14 mouse cellular contexts compared by ENCODE assay signal in the genomic region with DNA sequence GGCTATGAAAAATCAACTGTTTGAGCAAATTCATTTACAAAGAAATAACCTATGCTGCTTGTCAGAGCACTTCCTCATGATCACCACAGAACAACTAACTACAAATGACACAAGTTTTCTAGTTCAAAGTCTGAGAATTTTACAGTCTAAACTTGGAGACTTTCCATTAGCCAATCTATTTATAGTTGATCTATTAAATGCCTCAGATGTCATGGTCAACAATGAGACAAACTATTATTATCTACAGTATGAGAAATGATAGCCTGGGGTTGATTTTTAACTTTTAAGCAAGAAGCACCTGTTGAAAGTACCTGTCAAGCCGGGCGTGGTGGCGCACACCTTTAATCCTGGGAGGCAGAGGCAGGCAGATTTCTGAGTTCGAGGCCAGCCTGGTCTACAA. TPM values are rescaled to one million over a fixed set of nuclear protein-coding genes. Genes with fewer than 3 reads are reported as not detected.
DNase-seq lines count a peak whose midpoint lies in the region; ATAC-seq and TF ChIP-seq lines count a peak whose summit lies in the region.
"Had no signal": no experiment of that assay in that cellular context is flagged by ENCODE, and none has a peak within 500 bp of the region (broad histone marks: within the 10 kb centered on the region; RNA-seq: fewer than 3 reads in every experiment).

No protein-coding gene starts in this region.

- no peak for ATAC-seq in liver, embryonic 12.5 days
- ATAC-seq: Patski had no signal

- no peak for TF ChIP-seq RAD21 in MEL (IDR thresholded peaks at IDR 0.05; ENCODE audit: low read depth, low read length)

- no peak for DNase-seq in gastrocnemius, adult 2 months
- DNase-seq in gastrocnemius, adult 18-20 months (ENCODE audit: low spot score): no peak
- peak; percentile 28 for DNase-seq in kidney, adult 8-10 months
- no peak for DNase-seq in kidney, postnatal 4 days
- DNase-seq in MEL (ENCODE audit: low read depth, low spot score): no peak
- no peak for DNase-seq in cerebellum, adult 11 months
- no peak for DNase-seq in adrenal gland, postnatal 10 days
- DNase-seq: adrenal gland, adult 8-10 months; cerebellum, adult 11-12 months had no signal

- H3K27me3 ChIP-seq in MEL (ENCODE audit: control insufficient read depth in 1 of 2, insufficient read depth in 2 of 2, low read length in 2 of 2): no peaks in the 10 kb centered on the region
- no peaks in the 10 kb centered on the region for H3K27me3 ChIP-seq in liver, embryonic 12.5 days (replicated peaks)
- H3K27me3 ChIP-seq: embryonic facial prominence, embryonic 12.5 days; limb, embryonic 12.5 days; Patski had no signal

- 0 out of 2 replicates have a peak overlapping the region, but pooled peaks have one; percentile 91 for H3K9ac ChIP-seq in MEL (ENCODE audit: control insufficient read depth, low read depth, low read length, poor library complexity, severe bottlenecking)
- peak overlapping the region; percentile 52 for H3K9ac ChIP-seq in liver, embryonic 12.5 days

- no peak for TF ChIP-seq EP300 in MEL (IDR thresholded peaks at IDR 0.05; ENCODE audit: low read depth in 1 of 2, low read length in 2 of 2)

- peak overlapping the region; percentile 71 for H3K4me2 ChIP-seq in liver, embryonic 12.5 days

- peak overlapping the region; percentile 49; the same call in 1 of the 2 replicates for H3K27ac ChIP-seq in gastrocnemius, adult 2 months
- no peak overlapping the region for H3K27ac ChIP-seq in MEL (ENCODE audit: control insufficient read depth, low read depth, low read length)
- H3K27ac ChIP-seq in liver, embryonic 12.5 days: peak overlapping the region; percentile 10; the same call in 1 of the 2 replicates
- H3K27ac ChIP-seq: embryonic facial prominence, embryonic 12.5 days; limb, embryonic 12.5 days had no signal

- no peak overlapping the region; the same call in 1 of the 2 replicates for H3K4me3 ChIP-seq in gastrocnemius, adult 2 months
- H3K4me3 ChIP-seq in MEL (ENCODE audit: control insufficient read depth in 1 of 2, insufficient read depth in 1 of 2, low read depth in 2 of 2, low read length in 2 of 2): peak overlapping the region in 1 of 2 experiments; percentile 91; a peak in 1 of 4 replicates
- H3K4me3 ChIP-seq in liver, embryonic 12.5 days: peak overlapping the region; percentile 91

- TF ChIP-seq POLR2A in MEL (IDR thresholded peaks at IDR 0.05; ENCODE audit: control insufficient read depth in 1 of 2, insufficient read depth in 1 of 2, low read depth in 1 of 2, low read length in 2 of 2, poor library complexity in 1 of 2): no peak

- intact Hi-C loops in gastrocnemius, adult 2 months (cut with DNase I): no loop called here

- H3K9me3 ChIP-seq in MEL (replicated peaks; ENCODE audit: insufficient read depth, low read length): no peaks in the 10 kb centered on the region
- no peaks in the 10 kb centered on the region for H3K9me3 ChIP-seq in liver, embryonic 12.5 days (replicated peaks)
- H3K9me3 ChIP-seq: embryonic facial prominence, embryonic 12.5 days; hindbrain, embryonic 10.5 days; limb, embryonic 12.5 days had no signal

- 88% methylated on average over 4 of the region's 4 CpGs for WGBS in liver, embryonic 12.5 days (ENCODE audit: insufficient replicate concordance)

- peaks cover 2% of the 10 kb centered on the region for H3K79me2 ChIP-seq in MEL (ENCODE audit: control insufficient read depth, insufficient read depth, low read length, poor library complexity)

- H3K36me3 ChIP-seq in MEL (ENCODE audit: control insufficient read depth in 1 of 2, insufficient read depth in 2 of 2, low read length in 2 of 2): peaks cover 4 to 11% of the 10 kb centered on the region in 2 experiments
- peaks cover 36% of the 10 kb centered on the region for H3K36me3 ChIP-seq in liver, embryonic 12.5 days

- H3K4me1 ChIP-seq in MEL (ENCODE audit: control insufficient read depth in 1 of 2, insufficient read depth in 2 of 2, low read length in 2 of 2): peaks cover 5 to 7% of the 10 kb centered on the region in 2 experiments; a peak in 2 of 4 replicates
- H3K4me1 ChIP-seq in liver, embryonic 12.5 days: peaks cover 29% of the 10 kb centered on the region
- H3K4me1 ChIP-seq: limb, embryonic 12.5 days had no signal

- TF ChIP-seq CTCF in gastrocnemius, adult 2 months (IDR thresholded peaks at IDR 0.05): no peak
- TF ChIP-seq CTCF in MEL (IDR thresholded peaks at IDR 0.05 in 2 of 3, conservative IDR thresholded peaks at IDR 0.05 in 1 of 3; ENCODE audit: control insufficient read depth in 1 of 3, insufficient read depth in 1 of 3, low read depth in 2 of 3, low read length in 3 of 3, poor library complexity in 1 of 3, severe bottlenecking in 1 of 3): no peak

TF ChIP-seq in MEL, 35 proteins besides CTCF, POLR2A, EP300 and RAD21:
- TF ChIP-seq MAZ (IDR thresholded peaks at IDR 0.05; ENCODE audit: low read depth, low read length) (no peak), MEF2A (IDR thresholded peaks at IDR 0.05; ENCODE audit: extremely low read depth, insufficient replicate concordance, low read depth, low read length, poor library complexity, severe bottlenecking) (no peak), KAT2A (conservative IDR thresholded peaks at IDR 0.05; ENCODE audit: low read depth, low read length) (no peak), TCF12 (IDR thresholded peaks at IDR 0.05; ENCODE audit: low read depth, low read length) (no peak), ZMIZ1 (IDR thresholded peaks at IDR 0.05; ENCODE audit: low read depth, low read length) (no peak), POLR2AphosphoS2 (IDR thresholded peaks at IDR 0.05; ENCODE audit: low read length) (no peak), TAL1 (IDR thresholded peaks at IDR 0.05; ENCODE audit: low read length) (no peak), USF2 (IDR thresholded peaks at IDR 0.05; ENCODE audit: borderline replicate concordance in 1 of 2, insufficient read depth in 1 of 2, low read depth in 1 of 2, low read length in 2 of 2) (no peak), MXI1 (IDR thresholded peaks at IDR 0.05; ENCODE audit: low read depth, low read length) (no peak), CHD1 (IDR thresholded peaks at IDR 0.05; ENCODE audit: low read depth, low read length) (no peak), ZKSCAN1 (IDR thresholded peaks at IDR 0.05; ENCODE audit: low read depth, low read length) (no peak), RCOR1 (IDR thresholded peaks at IDR 0.05; ENCODE audit: low read depth, low read length) (no peak), ETS1 (IDR thresholded peaks at IDR 0.05; ENCODE audit: low read depth, low read length) (no peak), BHLHE40 (IDR thresholded peaks at IDR 0.05; ENCODE audit: borderline replicate concordance, low read depth, low read length) (no peak), ELF1 (IDR thresholded peaks at IDR 0.05; ENCODE audit: low read depth, low read length) (no peak), TBP (IDR thresholded peaks at IDR 0.05; ENCODE audit: low read depth, low read length) (no peak)

RNA-seq across cellular contexts. Expression of a gene that starts 1.7 kb away (rescaled TPM):
- total RNA-seq in gastrocnemius, adult 2 months (2021): 10 to 100 TPM; 44.2 to 70.3 TPM
- 10 to 100 TPM; 61.3 to 63.7 TPM for total RNA-seq in gastrocnemius, adult 18-20 months (2021)
- total RNA-seq in MEL (2012; rRNA removed): 70.6 and 97.2 TPM in 2 replicates
- polyA plus RNA-seq in MEL (2012; ENCODE audit: insufficient read depth in 1 of 2, insufficient read length in 2 of 2, low read depth in 1 of 2, low replicate concordance in 2 of 2, missing spikeins in 1 of 2): 100 to 1,000 TPM in 1 of 2 experiments, not detected in 1; 159 TPM
- polyA plus RNA-seq in liver, embryonic 12.5 days (2016; fragmentation: Nextera tagmentation; extraction: Ambion mirVana): 121 and 125 TPM in 2 replicates
- 10 to 100 TPM; 84.9 to 92.0 TPM for total RNA-seq in adrenal gland, postnatal 10 days (2021)

RNA-seq across cellular contexts. Expression of a gene that starts 27.3 kb away (rescaled TPM):
- total RNA-seq in gastrocnemius, adult 2 months (2021): 100 to 1,000 TPM; 205 to 209 TPM
- total RNA-seq in gastrocnemius, adult 18-20 months (2021): 100 to 1,000 TPM; 185 to 242 TPM
- total RNA-seq in MEL (2012; rRNA removed): 7,288 and 8,303 TPM in 2 replicates
- polyA plus RNA-seq in MEL (2012; ENCODE audit: insufficient read depth in 1 of 2, insufficient read length in 2 of 2, low read depth in 1 of 2, low replicate concordance in 2 of 2, missing spikeins in 1 of 2): 1,000 to 10,000 TPM in 1 of 2 experiments, not detected in 1; 3,662 TPM
- polyA plus RNA-seq in liver, embryonic 12.5 days (2016; fragmentation: Nextera tagmentation; extraction: Ambion mirVana): 3,798 and 3,900 TPM in 2 replicates
- 1,000 to 10,000 TPM; 1,588 to 1,631 TPM for total RNA-seq in adrenal gland, postnatal 10 days (2021)

RNA-seq across cellular contexts. Expression of a gene that starts 33.2 kb away (rescaled TPM):
- total RNA-seq in gastrocnemius, adult 2 months (2021): 10 to 100 TPM; 19.9 to 23.5 TPM
- total RNA-seq in gastrocnemius, adult 18-20 months (2021): 10 to 100 TPM; 19.0 to 21.1 TPM
- 29.3 and 33.9 TPM in 2 replicates for total RNA-seq in MEL (2012; rRNA removed)
- polyA plus RNA-seq in MEL (2012; ENCODE audit: insufficient read depth in 1 of 2, insufficient read length in 2 of 2, low read depth in 1 of 2, low replicate concordance in 2 of 2, missing spikeins in 1 of 2): 10 to 100 TPM; 23.1 to 32.7 TPM
- 11.2 and 11.6 TPM in 2 replicates for polyA plus RNA-seq in liver, embryonic 12.5 days (2016; fragmentation: Nextera tagmentation; extraction: Ambion mirVana)
- 10 to 100 TPM; 62.7 to 71.0 TPM for total RNA-seq in adrenal gland, postnatal 10 days (2021)

RNA-seq across cellular contexts. Expression of a gene that starts 53.7 kb away (rescaled TPM):
- 10 to 100 TPM; 45.4 to 52.0 TPM for total RNA-seq in gastrocnemius, adult 2 months (2021)
- total RNA-seq in gastrocnemius, adult 18-20 months (2021): 10 to 100 TPM; 49.3 to 51.1 TPM
- 12.3 and 12.8 TPM in 2 replicates for total RNA-seq in MEL (2012; rRNA removed)
- 10 to 100 TPM; 35.5 to 90.3 TPM for polyA plus RNA-seq in MEL (2012; ENCODE audit: insufficient read depth in 1 of 2, insufficient read length in 2 of 2, low read depth in 1 of 2, low replicate concordance in 2 of 2, missing spikeins in 1 of 2)
- 5.6 and 6.7 TPM in 2 replicates for polyA plus RNA-seq in liver, embryonic 12.5 days (2016; fragmentation: Nextera tagmentation; extraction: Ambion mirVana)
- 10 to 100 TPM; 38.4 to 48.2 TPM for total RNA-seq in adrenal gland, postnatal 10 days (2021)

Comparison
In these comparisons a context has a peak if more than half of its experiments do, and no peak if none do; other contexts are left out.
1. DNase-seq: peak in kidney, adult 8-10 months (2 of 2); none in gastrocnemius, adult 2 months (single experiment), gastrocnemius, adult 18-20 months (single experiment), kidney, postnatal 4 days (0 of 2), MEL (single experiment), cerebellum, adult 11 months (single experiment) and adrenal gland, postnatal 10 days (single experiment).
2. RNA of a gene that starts 27.3 kb away (total RNA-seq): 7,288 to 8,303 TPM in MEL and 1,588 to 1,631 TPM in adrenal gland, postnatal 10 days; 185 to 242 TPM in gastrocnemius, adult 18-20 months and 205 to 209 TPM in gastrocnemius, adult 2 months; every median in the first group is over 4 times any median in the second.